Comparison of ENCODE assay signal across 8 mouse cellular contexts in genomic region chr1:43698577-43699000, GRCm38 (mm10). TPM values are rescaled to one million over a fixed set of nuclear protein-coding genes. Genes with fewer than 3 reads are reported as not detected.
DNase-seq lines count a peak whose midpoint lies in the region; ATAC-seq and TF ChIP-seq lines count a peak whose summit lies in the region.

No protein-coding gene starts in this region.

- H3K4me3 ChIP-seq in lung, postnatal 0 days (ENCODE audit: low read depth, low read length), result no peak overlapping the region
- H3K4me3 ChIP-seq in forebrain, embryonic 10.5 days, result no peak overlapping the region

- 5% methylated on average over 4 of the region's 4 CpGs for WGBS in lung, postnatal 0 days
- whole genome bisulfite sequencing in forebrain, embryonic 10.5 days, result 33% methylated on average over 4 of the region's 4 CpGs

- H3K4me2 ChIP-seq in lung, postnatal 0 days (replicated peaks; ENCODE audit: low read depth, low read length), result no peak overlapping the region

- no peak for TF ChIP-seq EP300 in lung, postnatal 0 days (IDR thresholded peaks at IDR 0.05)

- no peak overlapping the region for H3K9ac ChIP-seq in lung, postnatal 0 days (replicated peaks; ENCODE audit: low read depth)

- H3K27ac ChIP-seq in lung, postnatal 0 days (ENCODE audit: low read length), result no peak overlapping the region
- peak overlapping the region; percentile 56 for H3K27ac ChIP-seq in forebrain, embryonic 10.5 days

- intact Hi-C loops in heart, postnatal 14 days (cut with DNase I), result loop anchor here (10.0 kb wide), 1 partner anchor 254 kb away; the partner anchor contains the start of gene Nck2

- H3K9me3 ChIP-seq in lung, postnatal 0 days (ENCODE audit: low read length), result no peaks in the 10 kb centered on the region
- no peaks in the 10 kb centered on the region for H3K9me3 ChIP-seq in forebrain, embryonic 10.5 days

- H3K4me1 ChIP-seq in lung, postnatal 0 days (ENCODE audit: insufficient read depth, low read depth, low read length), result peaks cover 10% of the 10 kb centered on the region; the same call in 1 of the 2 replicates
- peaks cover 8% of the 10 kb centered on the region for H3K4me1 ChIP-seq in forebrain, embryonic 10.5 days

- TF ChIP-seq CTCF in lung, postnatal 0 days (IDR thresholded peaks at IDR 0.05), result no peak

- H3K27me3 ChIP-seq in lung, postnatal 0 days (replicated peaks; ENCODE audit: insufficient read depth, low read length), result no peaks in the 10 kb centered on the region
- H3K27me3 ChIP-seq in forebrain, embryonic 10.5 days (ENCODE audit: poor library complexity, severe bottlenecking), result no peaks in the 10 kb centered on the region

- peak; percentile 76 for ATAC-seq in lung, postnatal 0 days
- ATAC-seq in erythroblast, adult 5-6 weeks (replicated peaks; ENCODE audit: low FRiP score, poor library complexity, severe bottlenecking), result no peak

- no peaks in the 10 kb centered on the region for H3K36me3 ChIP-seq in lung, postnatal 0 days (ENCODE audit: insufficient read depth, low read length)
- H3K36me3 ChIP-seq in forebrain, embryonic 10.5 days (replicated peaks), result no peaks in the 10 kb centered on the region

- peak; percentile 55 for DNase-seq in lung, postnatal 0 days (ENCODE audit: low spot score)
- no peak for DNase-seq in lung, adult 18-20 months
- DNase-seq in forebrain, embryonic 10.5 days (ENCODE audit: extremely low spot score, low spot score), result peak; percentile 20
- peak; percentile 54 to 56 for DNase-seq in heart, postnatal 14 days
- peak; percentile 48 to 60 for DNase-seq in kidney, postnatal 4 days
- DNase-seq in neural tube, embryonic 10.5 days (ENCODE audit: extremely low spot score, low spot score), result peak; percentile 40
- DNase-seq in spleen, postnatal 14 days (ENCODE audit: low spot score in 2 of 2), result no peak

RNA-seq across cellular contexts. Expression of gene 1500015O10Rik, which starts 31.8 kb away (rescaled TPM):
- 15.6 and 16.1 TPM in 2 replicates for polyA plus RNA-seq in lung, postnatal 0 days (2015; fragmentation: Nextera tagmentation; extraction: Ambion mirVana)
- polyA plus RNA-seq in forebrain, embryonic 10.5 days (2016; fragmentation: Nextera tagmentation; extraction: Ambion mirVana), result 0.26 TPM in 1 of 2 replicates, not detected in the other
- 1 to 10 TPM; 2.6 to 2.9 TPM for total RNA-seq in heart, postnatal 14 days (2021)
- not detected in 2 replicates for total RNA-seq in erythroblast, adult 5-6 weeks (2015; ENCODE audit: low replicate concordance)
- total RNA-seq in erythroblast, adult 5-6 weeks (2017; ENCODE audit: low replicate concordance), result not detected in 2 replicates

Comparison
In these comparisons a context has a peak if more than half of its experiments do, and no peak if none do; other contexts are left out.
1. DNase-seq: peak in lung, postnatal 0 days (single experiment), forebrain, embryonic 10.5 days (single experiment), heart, postnatal 14 days (2 of 2), kidney, postnatal 4 days (2 of 2) and neural tube, embryonic 10.5 days (single experiment); none in lung, adult 18-20 months (0 of 2) and spleen, postnatal 14 days (0 of 2).